Mouse (Mus musculus): ENCODE measurements at regions not wholly inside any gene's neighbourhood (a gene's known extent, or its start where the extent isn't known, plus 50 kb on each side); places are given as distances from the start of the nearest gene placed in this dataset.
"Not testable (repeated sequence)": the region's sequence is repeated elsewhere in the genome, so short reads cannot be mapped to it uniquely, and the experiment has no call there.

GRCm38 (mm10) chr10:9490416-9490815 lies 184.6 kb downstream of the Samd5 start:
- no peak for ATAC-seq (replicated peaks; ENCODE audit: poor library complexity, severe bottlenecking)

GRCm38 (mm10) chr10:9462361-9462760 lies 212.6 kb downstream of the Samd5 start:
- no peak for ATAC-seq (replicated peaks; ENCODE audit: poor library complexity, severe bottlenecking)

- no peak for ATAC-seq (replicated peaks; ENCODE audit: poor library complexity, severe bottlenecking)
Measured at GRCm38 (mm10) chr10:9459145-9459544, 215.9 kb downstream of the Samd5 start.

GRCm38 (mm10) chr10:9458466-9458865 lies 216.5 kb downstream of the Samd5 start:
- no peak for ATAC-seq (replicated peaks; ENCODE audit: poor library complexity, severe bottlenecking)

- ATAC-seq (replicated peaks; ENCODE audit: poor library complexity, severe bottlenecking): no peak
Measured at GRCm38 (mm10) chr10:9457222-9457621, 217.8 kb downstream of the Samd5 start.

- no peak for ATAC-seq (replicated peaks; ENCODE audit: poor library complexity, severe bottlenecking)
Measured at GRCm38 (mm10) chr10:9439072-9439471, 235.9 kb downstream of the Samd5 start.

- ATAC-seq (replicated peaks; ENCODE audit: poor library complexity, severe bottlenecking): no peak
Measured at GRCm38 (mm10) chr10:9438366-9438765, 236.6 kb downstream of the Samd5 start.

GRCm38 (mm10) chr10:9429085-9429484 lies 245.9 kb downstream of the Samd5 start:
- no peak for ATAC-seq (replicated peaks; ENCODE audit: poor library complexity, severe bottlenecking)

GRCm38 (mm10) chr10:9420741-9421140 lies 254.3 kb downstream of the Samd5 start:
- ATAC-seq (replicated peaks; ENCODE audit: poor library complexity, severe bottlenecking): no peak

- ATAC-seq (replicated peaks; ENCODE audit: poor library complexity, severe bottlenecking): no peak
Measured at GRCm38 (mm10) chr10:9416685-9417084, 258.3 kb downstream of the Samd5 start.

GRCm38 (mm10) chr10:9406101-9406500 lies 268.9 kb downstream of the Samd5 start:
- ATAC-seq (replicated peaks; ENCODE audit: poor library complexity, severe bottlenecking): no peak

- no peak for ATAC-seq (replicated peaks; ENCODE audit: poor library complexity, severe bottlenecking)
Measured at GRCm38 (mm10) chr10:9405417-9405816, 269.6 kb downstream of the Samd5 start.

- no peak for ATAC-seq (replicated peaks; ENCODE audit: poor library complexity, severe bottlenecking)
Measured at GRCm38 (mm10) chr10:9404963-9405362, 270.0 kb downstream of the Samd5 start.

GRCm38 (mm10) chr10:9400911-9401617 lies 273.9 kb downstream of the Samd5 start:
- ATAC-seq (replicated peaks; ENCODE audit: poor library complexity, severe bottlenecking): no peak

- no peak for ATAC-seq (replicated peaks; ENCODE audit: poor library complexity, severe bottlenecking)
Measured at GRCm38 (mm10) chr10:9377440-9378101, 297.4 kb downstream of the Samd5 start.

- no peak for ATAC-seq (replicated peaks; ENCODE audit: poor library complexity, severe bottlenecking)
Measured at GRCm38 (mm10) chr10:9362306-9362865, 312.6 kb downstream of the Samd5 start.

- ATAC-seq (replicated peaks; ENCODE audit: poor library complexity, severe bottlenecking): no peak
Measured at GRCm38 (mm10) chr10:9338207-9338801, 336.7 kb downstream of the Samd5 start.

- ATAC-seq (replicated peaks; ENCODE audit: poor library complexity, severe bottlenecking): no peak
Measured at GRCm38 (mm10) chr10:9334245-9334845, 340.7 kb downstream of the Samd5 start.

GRCm38 (mm10) chr10:9331694-9332093 lies 343.3 kb downstream of the Samd5 start:
- ATAC-seq (replicated peaks; ENCODE audit: poor library complexity, severe bottlenecking): no peak

- no peak for ATAC-seq (replicated peaks; ENCODE audit: poor library complexity, severe bottlenecking)
Measured at GRCm38 (mm10) chr10:9328324-9328723, 346.7 kb downstream of the Samd5 start.

- ATAC-seq (replicated peaks; ENCODE audit: poor library complexity, severe bottlenecking): not testable (repeated sequence)
Measured at GRCm38 (mm10) chr10:9327881-9328280, 347.1 kb downstream of the Samd5 start.
